Mouse (Mus musculus) bone marrow, adult 2 months (tissue): ENCODE measurements around the gene Prkd1. TPM values are rescaled to one million over a fixed set of nuclear protein-coding genes. Genes with fewer than 3 reads are reported as not detected.

Experiments
- H3K27ac ChIP-seq: fragments of 200-500 bp; 2 replicates; pipeline ENCODE4 v1.5.1; 2012; ENCODE audit warnings: low read depth, mild to moderate bottlenecking, control low read depth, inconsistent platforms, low read length; ENCODE audit not compliant: control insufficient read depth, poor library complexity, insufficient read depth
- H3K4me1 ChIP-seq: fragments of 200-500 bp; 2 replicates; pipeline ENCODE4 v1.6.1; 2011; ENCODE audit warnings: low read length; ENCODE audit not compliant: control insufficient read depth, insufficient read depth
- H3K4me3 ChIP-seq: fragments of 200-500 bp; replicated peaks from 2 replicates; pipeline ENCODE3; 2011; ENCODE audit warnings: mild to moderate bottlenecking, low read depth, low read length, control low read depth; ENCODE audit not compliant: control insufficient read depth
- CTCF ChIP-seq: fragments of 200-500 bp; IDR thresholded peaks from 2 replicates; pipeline ENCODE4 v1.5.1; 2011; ENCODE audit warnings: low read length, control low read depth; ENCODE audit not compliant: control insufficient read depth, insufficient read depth
- POLR2A ChIP-seq: fragments of 200-500 bp; IDR thresholded peaks from 2 replicates; pipeline ENCODE4 v1.6.1; 2011; ENCODE audit warnings: low read depth, mild to moderate bottlenecking, control low read depth, low read length, borderline replicate concordance; ENCODE audit not compliant: control insufficient read depth
- WGBS: fragments of 180-500 bp; shearing (Covaris S2); methylation state at CpG from one replicate; pipeline ENCODE4 v1.1.7; 2018; 5-methylcytosine and 5-hydroxymethylcytosine counted together
- polyA plus RNA-seq: library from polyadenylated mRNA; stranded (reverse); fragments of >200 nt; gene quantifications from 2 replicates; pipeline ENCODE4 v1.2.4, GENCODE M21; 2011; ENCODE audit warnings: low replicate concordance; ENCODE audit not compliant: missing spikeins, insufficient read depth, insufficient read length

Prkd1 gene
- polyA plus RNA-seq, 1 experiment, result 0.55 TPM

GRCm38 (mm10) chr12:50593481-50593880, 55.4 kb downstream of the Prkd1 start:
- 62% methylated on average over 2 of the region's 2 CpGs for WGBS
- H3K27ac ChIP-seq, result no peak overlapping the region
- TF ChIP-seq POLR2A (no peak), CTCF (no peak)
- no peak overlapping the region for H3K4me3 ChIP-seq
- no peaks in the 10 kb centered on the region for H3K4me1 ChIP-seq

GRCm38 (mm10) chr12:50588137-50588761, 60.6 kb downstream of the Prkd1 start:
- WGBS, result 72% methylated on average over 6 of the region's 6 CpGs
- Histone ChIP-seq H3K27ac (no peak overlapping the region), H3K4me1 (no peaks in the 10 kb centered on the region), H3K4me3 (no peak overlapping the region)
- TF ChIP-seq CTCF (no peak), POLR2A (no peak)

DNA sequence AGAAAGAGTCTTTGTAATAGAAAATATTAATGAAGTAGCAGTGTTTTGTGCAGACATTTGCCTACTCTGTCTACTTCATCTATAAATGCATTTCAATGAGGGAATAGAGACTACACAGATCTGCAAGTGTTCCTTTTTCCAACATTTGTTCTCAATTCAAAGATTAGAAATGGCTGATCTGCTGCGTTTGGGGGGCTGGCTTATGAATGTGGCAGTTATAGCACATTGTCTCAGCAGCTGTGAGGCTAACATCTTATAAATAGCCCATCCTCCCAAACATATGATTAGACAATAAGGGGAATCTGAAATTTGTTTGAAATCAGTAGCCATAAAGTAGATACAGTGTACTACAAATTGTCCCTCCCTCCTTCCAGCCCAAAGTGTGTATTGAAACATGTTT, 83.7 kb downstream of the Prkd1 start:
- Histone ChIP-seq H3K4me1 (no peaks in the 10 kb centered on the region), H3K4me3 (no peak overlapping the region), H3K27ac (no peak overlapping the region)
- 65% methylated on average over 1 of the region's 1 CpGs for WGBS
- TF ChIP-seq POLR2A, result no peak
- no peak for TF ChIP-seq CTCF

DNA sequence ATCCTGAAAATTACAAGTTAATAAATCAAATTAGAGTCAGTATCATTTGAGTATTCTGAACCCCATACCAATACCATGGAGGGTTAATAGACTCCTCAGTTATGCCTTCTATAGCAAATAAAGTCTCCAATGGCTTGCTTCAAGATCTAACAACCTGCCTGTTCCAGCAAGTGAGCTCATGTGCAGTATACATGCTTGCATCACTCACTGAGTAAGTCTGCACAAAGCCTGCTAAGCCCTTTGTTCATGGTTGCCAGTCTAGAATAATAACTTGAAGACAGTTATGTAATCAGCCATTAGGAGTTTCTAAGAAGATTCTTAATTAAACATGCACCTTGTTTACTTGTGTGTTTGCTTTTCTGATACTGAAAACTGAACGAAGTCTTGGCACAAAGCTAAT, 88.4 kb downstream of the Prkd1 start:
- Histone ChIP-seq H3K27ac (no peak overlapping the region), H3K4me1 (no peaks in the 10 kb centered on the region), H3K4me3 (no peak overlapping the region)
- TF ChIP-seq POLR2A, result no peak
- 72% methylated on average over 1 of the region's 1 CpGs for WGBS

- Histone ChIP-seq H3K27ac (no peak overlapping the region), H3K4me3 (no peak overlapping the region), H3K4me1 (no peaks in the 10 kb centered on the region)
- no peak for TF ChIP-seq CTCF
- no peak for TF ChIP-seq POLR2A
- WGBS, result 47% methylated on average over 4 of the region's 4 CpGs
Observed at GRCm38 (mm10) chr12:50558231-50558630, 90.7 kb downstream of the Prkd1 start.

- Histone ChIP-seq H3K4me3 (no peak overlapping the region), H3K4me1 (no peaks in the 10 kb centered on the region), H3K27ac (no peak overlapping the region)
- no peak for TF ChIP-seq CTCF
- WGBS, result 59% methylated on average over 3 of the region's 3 CpGs
Observed at GRCm38 (mm10) chr12:50554214-50554613, 94.7 kb downstream of the Prkd1 start.

GRCm38 (mm10) chr12:50549860-50550555, 98.9 kb downstream of the Prkd1 start:
- H3K27ac ChIP-seq, result no peak overlapping the region
- TF ChIP-seq POLR2A (no peak), CTCF (no peak)
- H3K4me1 ChIP-seq, result no peaks in the 10 kb centered on the region
- 72% methylated on average over 8 of the region's 8 CpGs for WGBS
- H3K4me3 ChIP-seq, result no peak overlapping the region

DNA sequence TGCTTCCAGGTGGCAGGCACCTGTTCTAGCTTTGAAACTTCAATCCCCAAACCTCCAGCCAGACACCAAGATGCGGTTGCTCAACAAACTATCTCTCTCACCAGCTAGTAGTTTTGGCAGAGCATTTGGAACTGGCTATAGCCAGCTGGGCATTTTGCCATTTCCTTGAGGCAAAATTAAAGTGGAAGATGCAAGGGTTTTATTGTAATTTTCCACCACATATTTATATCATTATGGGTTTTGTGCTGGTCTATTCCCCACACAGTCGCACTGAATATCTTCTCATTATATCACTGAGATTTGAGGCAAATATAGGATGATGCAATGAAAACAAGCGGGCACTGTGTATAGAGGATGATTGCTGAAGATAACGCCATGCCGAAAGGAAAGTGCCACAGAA, 102.5 kb downstream of the Prkd1 start:
- WGBS, result 77% methylated on average over 5 of the region's 5 CpGs
- Histone ChIP-seq H3K4me1 (no peaks in the 10 kb centered on the region), H3K4me3 (no peak overlapping the region), H3K27ac (no peak overlapping the region)
- TF ChIP-seq POLR2A (no peak), CTCF (no peak)

GRCm38 (mm10) chr12:50545610-50545919, 103.3 kb downstream of the Prkd1 start:
- Histone ChIP-seq H3K4me1 (no peaks in the 10 kb centered on the region), H3K27ac (no peak overlapping the region), H3K4me3 (no peak overlapping the region)
- TF ChIP-seq CTCF (no peak), POLR2A (no peak)
- WGBS, result 75% methylated on average over 5 of the region's 5 CpGs
